Mouse (Mus musculus) megakaryocyte-erythroid progenitor cell, adult 5-6 weeks (primary cell): ENCODE data around the gene Zfp689. TPM values are rescaled to one million over a fixed set of nuclear protein-coding genes. Genes with fewer than 3 reads are reported as not detected.
"Not testable (repeated sequence)": the region's sequence is repeated elsewhere in the genome, so short reads cannot be mapped to it uniquely, and the experiment has no call there.

Experiments used
- ATAC-seq: replicated peaks from 2 replicates; pipeline ENCODE4 v1.8.0; 2016; ENCODE audit warnings: mild to moderate bottlenecking, inconsistent platforms; ENCODE audit not compliant: severe bottlenecking, poor library complexity, low FRiP score, low TSS enrichment
- total RNA-seq, 2 experiments: library from RNA; stranded (forward) in 1 of 2; stranded (reverse) in 1 of 2; fragments of 200-1000, 215-1000 nt in 1 of 2; fragments of >200 nt in 1 of 2; fragmentation: Nextera tagmentation in 1 of 2; gene quantifications; 2 replicates each; pipeline ENCODE4 v1.2.3; 2014 to 2017

Zfp689 gene
- 3.6 and 5.8 TPM in 2 replicates for total RNA-seq (2014; fragmentation: Nextera tagmentation)
- total RNA-seq (2017): 2.0 and 2.5 TPM in 2 replicates

DNA sequence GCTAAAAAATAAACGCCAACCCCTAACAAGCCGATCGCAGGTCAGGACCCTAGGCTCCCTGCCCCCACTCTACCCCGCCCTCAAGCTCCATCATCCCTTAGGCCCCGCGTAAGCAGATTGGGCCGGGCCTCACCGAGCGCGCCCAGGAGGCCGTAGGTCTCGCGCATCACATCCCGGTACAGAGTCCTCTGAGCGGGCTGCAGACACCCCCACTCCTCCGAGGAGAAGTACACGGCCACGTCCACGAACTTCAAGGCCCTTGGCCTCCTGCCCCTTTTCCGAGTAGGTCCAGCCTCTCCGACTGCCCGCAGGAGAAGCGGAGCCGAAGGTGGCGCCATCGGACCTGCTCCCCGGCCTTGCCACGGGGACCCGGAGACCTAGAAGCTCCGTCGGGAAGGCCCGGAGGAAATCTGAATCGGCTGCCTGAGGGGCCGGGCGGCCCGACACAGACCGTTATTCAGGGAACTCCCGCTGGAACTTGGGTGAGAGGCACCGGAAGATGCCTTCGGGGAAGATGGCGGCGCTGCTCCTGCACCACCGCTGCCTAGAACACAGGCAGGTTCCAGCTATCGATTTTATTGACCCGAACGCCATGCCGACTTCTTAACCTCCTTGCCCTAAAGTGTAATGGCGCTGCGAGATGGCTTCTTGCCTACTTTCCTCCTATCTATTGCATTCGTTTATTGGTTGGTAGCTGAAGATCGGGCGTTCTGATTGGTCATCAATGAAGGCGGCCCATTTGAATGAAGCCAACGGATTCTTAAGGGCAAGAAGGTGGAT, at the start of gene Zfp689:
Gene Zfp689, minus strand, starts transcription at position 638 of the 780 bp plus-strand sequence.
- peak; percentile 90 for ATAC-seq

DNA sequence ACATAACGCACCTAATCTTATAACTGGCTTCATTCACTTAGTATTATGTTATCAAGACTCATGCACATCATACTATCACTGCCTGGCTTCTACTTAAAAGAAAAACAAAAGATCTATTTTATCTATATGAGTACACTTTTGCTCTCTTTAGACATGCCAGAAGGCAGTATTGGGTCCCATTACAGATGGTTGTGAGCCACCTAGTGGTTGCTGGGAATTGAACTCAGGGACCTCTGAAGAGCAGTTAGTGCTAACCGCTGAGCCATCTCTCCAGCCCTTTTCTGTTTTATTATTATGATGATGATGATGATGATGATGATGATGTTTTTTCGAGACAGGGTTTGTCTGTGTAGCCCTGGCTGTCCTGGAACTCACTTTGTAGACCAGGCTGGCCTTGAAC, 49.4 kb upstream of the Zfp689 start:
- ATAC-seq: 0 out of 2 replicates have a peak, but pooled peaks have one; percentile 14

DNA sequence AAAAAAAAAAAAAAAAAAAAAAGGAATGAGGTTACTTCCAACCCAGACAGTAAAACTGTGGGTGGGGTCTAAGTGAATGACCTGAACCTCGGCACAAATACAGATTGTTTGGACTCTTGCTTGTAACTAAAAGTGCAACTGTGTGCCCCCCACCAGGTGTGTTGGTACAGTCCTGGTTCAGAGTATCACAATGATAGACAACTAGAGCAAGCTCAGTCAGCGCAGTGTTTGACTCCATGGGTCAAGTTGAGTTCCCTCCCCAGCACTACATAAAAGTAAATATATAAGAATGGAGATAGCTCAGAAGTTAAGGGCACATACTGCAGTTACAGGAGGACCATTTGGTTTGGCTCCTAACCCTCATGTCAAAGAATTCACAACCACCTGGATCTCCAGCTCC, 48.4 kb upstream of the Zfp689 start:
- ATAC-seq: no peak

DNA sequence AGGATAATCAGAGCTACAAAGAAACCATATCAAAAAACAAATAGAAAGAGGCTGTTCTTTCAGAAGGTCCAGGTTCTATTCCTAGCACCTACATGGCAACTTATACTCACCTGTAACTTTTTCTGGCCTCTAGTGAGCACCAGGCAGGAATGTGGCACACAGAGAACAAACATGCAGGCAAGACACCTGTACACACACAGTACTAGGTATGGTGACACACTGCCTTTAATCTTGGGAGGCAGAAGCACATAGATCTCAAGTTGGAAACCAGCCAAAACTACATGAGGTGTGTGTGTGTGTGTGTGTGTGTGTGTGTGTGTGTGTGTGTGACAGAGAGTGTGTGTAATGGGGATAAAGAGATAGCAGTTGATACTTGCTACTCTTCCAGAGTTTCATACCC, 45.7 kb upstream of the Zfp689 start:
- peak; percentile 15; the same call in 1 of the 2 replicates for ATAC-seq

DNA sequence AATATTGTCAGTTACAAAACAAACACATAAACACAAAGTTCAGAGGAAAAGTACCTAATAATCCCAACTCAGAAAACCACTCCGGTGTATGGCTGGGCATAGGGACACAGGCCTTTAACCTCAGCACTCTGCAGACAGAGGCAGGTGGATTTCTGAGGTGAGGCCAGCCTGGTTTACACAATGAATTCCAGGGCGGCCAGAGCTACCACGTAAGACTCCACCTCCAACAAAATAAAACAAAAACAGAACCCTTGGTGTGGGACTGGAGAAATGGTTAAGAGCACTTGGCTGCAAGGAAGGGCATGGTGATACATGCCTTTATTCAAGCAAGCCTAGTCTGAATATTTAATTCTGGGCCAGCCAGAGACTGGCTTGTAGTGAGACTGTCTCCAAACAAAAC, 42.9 kb upstream of the Zfp689 start:
- no peak for ATAC-seq

DNA sequence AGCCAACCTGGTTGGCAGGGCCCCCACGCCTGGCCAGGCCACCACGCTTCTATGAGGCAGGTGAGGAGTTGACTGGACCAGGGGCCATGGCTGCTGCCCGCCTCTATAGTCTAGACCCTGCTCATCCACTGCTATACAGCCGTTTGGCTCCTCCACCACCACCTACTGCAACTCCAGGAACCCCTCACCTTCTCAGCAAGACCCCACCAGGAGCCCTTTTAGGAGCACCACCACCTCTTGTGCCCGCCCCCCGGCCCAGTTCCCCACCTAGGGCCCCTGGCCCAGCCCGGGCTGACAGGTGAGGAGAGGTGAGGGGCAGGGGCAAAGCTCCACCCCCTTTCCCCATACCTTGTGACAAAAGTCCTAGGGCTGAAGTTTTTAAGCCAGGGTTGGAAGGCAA, 41.0 kb upstream of the Zfp689 start:
- no peak for ATAC-seq

DNA sequence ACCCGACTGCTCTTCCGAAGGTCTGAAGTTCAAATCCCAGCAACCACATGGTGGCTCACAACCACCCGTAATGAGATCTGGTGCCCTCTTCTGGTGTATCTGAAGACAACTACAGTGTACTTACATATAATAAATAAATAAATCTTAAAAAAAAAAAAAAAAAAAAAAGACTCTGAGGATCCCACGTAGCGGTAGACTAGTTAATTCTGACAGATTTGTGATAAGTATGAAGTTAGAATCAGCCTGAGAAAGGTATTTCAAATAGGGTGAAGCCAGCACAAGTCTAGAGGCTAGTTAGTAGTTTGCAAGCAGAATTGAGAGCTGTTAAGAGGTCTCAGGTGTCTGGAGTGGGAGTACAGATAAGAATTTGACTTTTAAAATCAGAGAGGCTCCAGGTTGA, 39.4 kb upstream of the Zfp689 start:
- ATAC-seq: not testable (repeated sequence)

DNA sequence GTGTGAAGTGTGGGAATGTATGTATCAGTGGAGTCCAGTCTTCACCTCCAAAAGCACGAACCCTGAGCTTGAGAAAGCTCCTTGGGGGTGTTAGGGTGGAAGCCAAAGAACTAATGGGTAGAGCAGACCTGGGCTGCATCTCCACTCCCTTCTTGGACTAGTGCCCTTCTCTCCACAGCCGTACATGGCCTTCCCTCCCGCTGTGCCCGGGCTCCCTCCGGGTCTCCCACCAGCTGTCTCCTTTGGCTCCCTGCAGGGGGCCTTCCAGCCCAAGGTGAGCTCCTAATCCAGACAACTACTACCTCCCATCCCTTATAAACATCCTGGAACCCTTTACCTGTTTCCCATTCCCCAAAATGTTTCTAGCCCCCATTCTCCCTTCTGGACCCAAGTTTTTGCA, 36.5 kb upstream of the Zfp689 start:
- ATAC-seq: no peak

DNA sequence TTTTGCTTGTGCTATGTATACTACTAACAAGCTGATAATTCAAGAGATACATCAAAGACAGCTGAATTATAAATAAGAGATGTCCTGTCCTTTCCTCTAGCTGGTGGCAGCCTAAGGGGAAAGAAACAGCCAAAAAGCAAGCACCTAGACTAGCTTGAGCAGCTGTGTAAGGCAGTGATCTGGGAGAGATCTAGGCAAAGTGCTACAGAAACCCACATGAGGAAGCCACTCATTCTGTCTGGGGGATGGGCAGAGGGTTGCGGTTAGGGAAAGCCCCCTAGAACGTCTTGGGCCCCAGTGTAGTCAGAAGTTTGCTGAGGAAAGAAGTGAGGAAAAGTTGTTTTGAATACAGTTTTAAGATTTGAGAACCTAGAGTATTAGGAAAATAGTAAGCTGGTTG, 31.4 kb upstream of the Zfp689 start:
- ATAC-seq: no peak

DNA sequence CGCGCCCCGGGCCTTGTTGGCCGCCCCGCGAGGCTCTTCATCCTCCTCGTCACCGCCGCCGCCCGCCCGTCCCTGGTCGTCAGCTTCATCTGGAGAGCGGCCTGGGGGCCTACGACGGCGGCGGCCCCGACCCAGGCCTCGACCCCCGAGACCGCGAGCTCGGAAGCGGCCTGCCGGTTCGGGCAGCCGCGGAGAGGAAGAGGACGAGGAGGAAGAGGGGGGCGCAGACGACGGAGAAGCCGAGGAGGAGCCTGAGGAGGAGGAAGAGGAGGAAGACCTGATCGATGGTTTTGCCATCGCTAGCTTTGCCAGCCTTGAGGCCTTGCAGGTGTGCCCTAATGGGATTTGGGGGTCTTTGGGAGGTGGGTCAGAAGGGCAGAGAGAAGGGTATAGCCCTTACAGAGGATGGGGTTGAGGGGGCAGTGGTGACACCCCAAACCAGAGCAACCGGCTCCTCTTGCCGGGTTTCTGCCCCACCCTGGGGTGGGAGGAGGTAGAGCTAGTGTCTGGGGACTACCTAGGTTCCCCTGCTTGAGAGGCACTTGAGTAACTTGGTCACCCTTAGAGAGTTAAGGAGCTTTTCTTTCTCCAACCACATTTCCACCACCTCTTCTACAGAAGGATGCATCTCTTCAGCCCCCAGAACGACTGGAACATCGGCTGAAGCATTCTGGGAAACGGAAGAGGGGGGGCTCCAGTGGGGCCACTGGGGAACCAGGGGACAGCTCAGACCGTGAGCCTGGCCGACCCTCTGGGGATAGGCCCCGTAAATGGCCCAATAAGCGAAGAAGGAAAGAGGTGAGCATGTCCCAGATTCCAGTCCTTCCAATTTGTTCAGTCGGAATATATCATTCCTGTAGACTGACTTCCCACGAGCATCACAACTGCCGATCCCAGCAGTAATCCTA, 30.6 kb upstream of the Zfp689 start:
- no peak for ATAC-seq

DNA sequence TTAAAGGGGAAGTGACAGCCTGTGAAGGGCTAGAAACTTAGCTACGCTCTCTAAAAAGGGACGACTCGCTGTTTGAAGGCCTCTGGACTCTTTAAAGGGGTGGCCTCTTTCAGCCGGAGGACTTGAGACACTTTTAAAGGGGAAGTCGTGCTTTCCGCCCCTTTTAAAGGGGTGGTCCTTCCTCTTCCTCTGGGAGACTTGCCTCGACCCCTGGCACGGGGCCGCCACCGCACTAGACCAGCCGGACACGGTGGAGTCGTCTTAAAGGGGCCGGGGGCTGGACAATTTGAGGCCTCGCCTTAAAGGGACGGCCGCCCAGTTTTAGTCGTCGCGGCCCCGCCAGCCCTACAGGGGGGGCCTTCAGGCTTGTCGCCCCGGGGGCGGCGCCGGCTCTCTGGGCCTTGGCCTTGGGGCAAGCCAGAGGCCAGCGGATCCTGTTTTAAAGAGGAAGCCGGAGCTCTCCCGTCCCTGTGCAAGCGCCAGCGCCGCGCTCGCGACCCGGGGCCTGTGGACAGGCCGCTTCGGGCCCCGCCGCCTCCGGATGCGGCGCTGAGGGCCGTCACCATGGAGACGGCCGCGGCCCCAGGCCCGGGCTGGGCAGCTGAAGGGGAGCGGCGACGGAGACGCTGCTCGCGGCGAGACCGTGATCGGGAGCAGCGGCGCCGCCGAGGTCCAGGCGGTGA, 29.8 kb upstream of the Zfp689 start, which contains the start of gene Fbrs:
Gene Fbrs, plus strand, starts transcription at position 565 of the 683 bp plus-strand sequence.
- peak; percentile 41 for ATAC-seq

DNA sequence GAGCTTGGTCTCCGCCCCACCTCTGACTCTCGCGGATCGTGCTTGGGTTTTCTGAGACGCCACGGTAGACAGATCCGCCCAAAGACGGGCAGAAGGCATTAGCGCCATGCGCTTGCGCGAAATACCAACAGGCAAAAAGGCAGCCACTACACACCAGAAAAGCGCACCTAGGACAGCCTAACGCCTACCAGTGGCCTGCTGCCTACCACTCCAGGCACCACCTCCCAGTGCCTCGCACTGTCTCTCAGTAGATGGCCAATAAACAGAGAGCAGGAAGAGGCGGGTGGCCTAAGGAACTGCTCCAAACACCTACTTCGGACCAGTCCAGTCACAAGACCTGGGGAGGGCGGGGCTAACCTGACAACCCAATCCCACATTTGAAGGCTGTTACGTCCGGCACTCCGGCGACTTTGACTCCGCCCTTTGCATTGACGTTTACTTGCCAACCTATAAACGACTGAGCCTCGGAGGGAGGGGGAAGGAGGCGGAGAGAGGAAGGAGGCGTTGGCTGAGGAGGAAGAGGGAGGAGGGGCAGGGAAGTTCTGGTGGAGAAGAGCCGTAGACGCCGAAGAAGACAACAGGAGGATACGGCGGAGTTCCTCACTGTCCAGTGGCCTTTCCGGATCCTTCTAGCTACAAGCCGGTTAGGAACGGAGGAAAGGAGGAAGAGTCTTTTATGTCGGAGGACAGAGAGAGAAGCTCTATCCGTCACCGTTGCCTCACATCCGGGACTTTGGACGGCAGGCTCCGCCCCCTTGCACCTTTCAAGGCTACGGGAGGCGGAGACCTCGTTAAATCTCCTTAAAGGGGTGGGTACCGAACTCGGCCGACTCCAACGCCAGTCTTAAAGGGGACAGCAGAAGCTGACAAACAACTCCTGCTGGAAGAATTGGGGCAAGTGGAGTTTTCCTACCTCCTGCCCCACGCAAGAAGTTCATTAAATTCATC, 29.0 kb upstream of the Zfp689 start:
- ATAC-seq: peak; percentile 88

DNA sequence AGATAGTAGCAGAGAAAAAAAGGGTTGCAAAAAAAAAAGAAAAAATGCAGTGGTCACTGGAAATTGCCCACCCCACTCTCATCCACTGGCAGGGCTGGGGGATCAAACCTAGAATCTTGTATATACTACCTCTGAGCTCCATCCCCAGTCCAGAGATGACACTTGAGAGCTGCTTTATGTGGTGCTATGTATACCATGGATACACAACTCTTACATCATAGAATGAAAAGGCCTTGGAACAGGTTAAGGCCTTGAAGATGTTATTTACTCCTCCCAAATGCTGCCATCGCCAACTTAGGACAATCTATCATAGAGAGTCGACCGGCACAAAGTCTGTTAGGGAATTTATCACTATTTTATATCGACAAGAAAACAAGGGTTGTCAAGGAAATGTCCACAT, 27.9 kb upstream of the Zfp689 start:
- ATAC-seq: no peak

DNA sequence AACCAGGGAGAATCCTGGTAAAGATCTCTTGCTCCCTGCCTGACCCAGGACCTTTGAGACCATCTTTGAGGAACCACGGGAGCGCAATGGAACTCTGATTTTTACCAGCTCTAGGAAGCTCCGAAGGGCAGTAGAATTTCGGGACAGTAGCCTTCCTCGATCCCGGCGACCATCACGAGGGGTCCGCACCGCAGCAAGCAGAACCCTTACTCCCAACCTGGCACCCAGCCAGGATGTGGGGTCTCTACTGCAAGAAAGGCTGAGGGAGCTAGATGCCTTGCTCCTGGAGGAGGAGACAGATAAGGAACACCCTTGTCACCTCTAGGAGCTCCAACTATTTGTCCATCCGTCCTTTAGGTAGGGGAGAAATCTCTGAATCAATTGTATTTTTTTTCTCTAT, 27.4 kb upstream of the Zfp689 start:
- no peak for ATAC-seq

DNA sequence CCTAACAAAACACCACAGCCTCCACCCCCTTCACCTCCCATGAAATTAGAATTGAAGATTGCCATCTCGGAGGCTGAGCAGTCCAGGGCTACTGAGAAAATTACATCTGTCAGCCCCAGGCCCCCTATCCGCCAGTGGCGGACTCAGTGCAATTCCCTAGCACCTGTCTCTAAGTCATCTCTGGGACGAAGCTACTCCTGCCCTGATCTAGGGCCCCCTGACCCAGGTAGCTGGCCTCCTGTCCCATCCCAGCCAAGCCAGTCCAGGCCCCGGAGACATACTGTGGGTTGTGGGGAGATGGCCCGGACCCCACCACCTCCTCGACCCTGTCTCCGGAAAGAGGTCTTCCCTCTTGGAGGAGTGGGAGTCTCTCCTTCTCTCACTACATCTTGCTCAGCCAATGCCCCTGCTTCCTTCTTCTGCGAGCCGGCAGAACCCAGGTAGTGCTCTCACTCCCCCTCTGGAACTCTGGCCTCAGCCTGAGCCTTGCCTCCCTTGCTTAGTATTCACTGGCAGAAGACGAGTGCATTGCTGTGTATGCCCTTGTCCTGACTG, 26.3 kb upstream of the Zfp689 start:
- no peak for ATAC-seq

DNA sequence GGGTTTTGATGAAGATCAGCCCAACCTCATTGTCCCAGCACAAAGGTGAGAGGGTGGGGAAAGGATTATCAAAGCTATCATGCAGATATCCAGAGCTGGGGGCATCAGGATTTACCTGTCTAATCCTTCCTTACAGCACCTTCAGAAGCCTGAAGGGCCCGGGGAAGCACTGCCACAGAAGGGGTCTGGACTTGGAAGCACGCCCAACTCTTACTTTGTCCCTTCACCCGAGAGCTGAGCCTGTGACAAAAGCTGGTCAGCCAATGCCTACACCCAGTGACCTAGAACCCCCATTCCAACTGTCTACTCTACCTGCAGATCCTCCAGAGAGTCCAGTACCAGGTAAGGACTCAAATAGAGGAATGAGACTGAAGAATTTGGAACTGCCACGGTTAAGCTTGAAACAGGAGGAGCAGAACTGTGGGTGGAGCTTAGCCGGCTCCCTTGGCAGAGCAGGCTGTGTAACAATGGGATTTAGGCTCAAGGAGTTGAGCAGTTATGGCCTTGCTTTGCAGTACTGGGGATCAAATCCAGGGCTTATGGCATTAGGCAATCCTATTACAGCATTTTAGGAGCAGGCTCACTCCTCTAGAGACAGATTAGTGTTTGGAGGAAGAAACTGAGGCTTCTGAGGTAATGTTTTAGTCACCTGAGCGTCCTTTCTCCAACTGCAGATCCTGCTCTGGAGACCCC, 25.6 kb upstream of the Zfp689 start:
- no peak for ATAC-seq

DNA sequence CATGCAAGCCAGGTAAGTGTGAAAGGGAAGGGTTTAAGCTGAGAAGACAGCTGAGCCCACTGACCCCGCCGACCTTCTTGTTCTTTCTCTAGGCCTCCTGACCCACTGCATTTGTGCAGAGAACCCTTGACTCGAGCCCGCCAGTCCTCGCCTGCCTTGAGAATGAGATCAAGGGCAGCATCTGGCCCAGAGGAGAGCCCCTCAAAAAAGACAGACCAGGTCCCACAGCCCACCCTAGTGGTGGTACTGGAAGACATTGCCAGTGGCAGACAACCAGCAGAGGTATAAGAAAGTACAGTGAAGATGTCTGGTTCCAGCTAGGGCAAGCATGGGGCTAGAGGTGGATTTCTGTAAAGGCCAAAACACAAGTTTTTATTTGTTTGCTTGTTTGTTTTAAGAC, 24.7 kb upstream of the Zfp689 start:
- no peak for ATAC-seq

DNA sequence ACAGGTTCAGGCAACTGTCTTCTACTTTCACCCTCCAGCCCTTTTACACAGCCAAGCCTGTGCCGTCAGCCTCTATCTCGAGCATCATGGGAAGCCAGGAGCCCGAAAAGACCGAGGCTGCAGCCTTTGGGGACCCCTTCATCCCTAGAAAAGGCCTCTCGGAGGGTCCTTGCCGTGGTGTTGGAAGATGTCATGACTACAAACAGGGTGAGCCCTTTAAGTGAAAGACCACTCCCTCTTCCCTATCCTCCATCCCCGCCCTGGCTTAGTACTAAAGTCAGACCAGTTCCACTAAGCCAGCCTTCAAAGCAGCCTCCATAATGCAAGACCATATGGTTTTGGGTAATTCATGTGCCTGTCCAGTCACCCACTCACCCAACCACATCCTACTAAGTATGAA, 23.1 kb upstream of the Zfp689 start:
- no peak for ATAC-seq
